Mouse (Mus musculus) layer of hippocampus, adult 9-10 months (tissue): ENCODE measurements at regions not wholly inside any gene's neighbourhood (a gene's known extent, or its start where the extent isn't known, plus 50 kb on each side); places are given as distances from the start of the nearest gene placed in this dataset.

Experiments used
- DNase-seq: peaks from one replicate; pipeline ENCODE4 v3.0.0; 2022; ENCODE audit warnings: low spot score

- DNase-seq: no peak
These were observed 183.6 kb upstream of the Marcks start for GRCm38 (mm10) chr10:37322310-37322709.

GRCm38 (mm10) chr10:37321171-37321570, 182.5 kb upstream of the Marcks start:
- no peak for DNase-seq

- DNase-seq: no peak
These were observed 181.2 kb upstream of the Marcks start for GRCm38 (mm10) chr10:37319746-37320430.

GRCm38 (mm10) chr10:37316701-37317100, 178.0 kb upstream of the Marcks start:
- DNase-seq: no peak

DNA sequence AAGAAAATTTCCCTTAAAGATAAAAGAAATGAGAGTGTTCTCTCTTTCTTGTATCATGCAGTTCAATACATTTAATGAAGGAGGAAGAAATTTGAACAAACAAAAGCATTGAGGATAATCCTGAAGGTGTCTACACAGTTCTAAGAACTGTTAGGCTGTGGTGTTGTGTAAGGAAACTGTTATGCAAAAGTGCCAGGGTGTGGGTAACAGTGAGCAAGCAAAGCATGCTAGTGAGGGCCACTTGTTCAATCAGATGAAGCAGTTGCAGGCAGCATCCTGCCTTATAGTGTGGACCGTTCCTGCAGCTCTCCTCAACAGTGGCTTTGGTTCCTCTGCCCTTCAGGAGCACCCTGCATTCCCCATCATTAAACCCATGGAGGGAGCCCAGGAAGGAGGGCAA, 177.1 kb upstream of the Marcks start:
- no peak for DNase-seq

DNA sequence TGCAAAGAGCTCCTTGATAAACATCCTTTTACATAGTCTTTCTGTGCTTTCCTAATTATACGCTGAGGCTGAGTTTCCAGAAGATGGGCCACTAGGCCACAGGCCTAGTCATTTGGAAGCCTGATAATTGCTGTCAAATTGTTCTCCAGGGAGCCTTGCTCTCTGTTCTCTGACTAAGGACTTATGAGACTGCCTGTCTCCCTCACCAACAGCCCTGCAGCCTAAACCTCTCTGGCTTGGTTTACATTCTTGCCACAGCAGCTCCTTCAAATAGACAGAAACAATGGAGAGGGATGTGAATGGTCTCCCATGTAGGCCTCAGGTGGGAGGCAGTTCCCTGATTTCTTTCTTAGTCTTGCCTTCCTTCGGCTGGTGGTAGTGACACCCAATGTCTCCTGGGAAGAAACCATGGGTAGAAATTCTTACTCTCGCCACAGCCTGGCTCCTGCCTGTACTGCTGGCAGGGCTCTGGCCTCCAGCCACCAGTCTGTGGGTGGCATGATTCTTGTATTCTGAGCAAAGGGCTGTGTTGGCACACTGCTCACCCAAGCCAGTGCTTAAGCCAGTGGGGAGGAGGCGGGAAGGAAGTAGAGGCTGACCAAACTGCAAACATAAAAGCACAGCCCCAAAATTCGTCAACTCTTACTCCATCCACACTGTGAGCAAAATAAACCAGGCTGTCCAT, 176.2 kb upstream of the Marcks start:
- DNase-seq: peak; percentile 24

- DNase-seq: no peak
These were observed 174.7 kb upstream of the Marcks start for GRCm38 (mm10) chr10:37313461-37313860.

DNA sequence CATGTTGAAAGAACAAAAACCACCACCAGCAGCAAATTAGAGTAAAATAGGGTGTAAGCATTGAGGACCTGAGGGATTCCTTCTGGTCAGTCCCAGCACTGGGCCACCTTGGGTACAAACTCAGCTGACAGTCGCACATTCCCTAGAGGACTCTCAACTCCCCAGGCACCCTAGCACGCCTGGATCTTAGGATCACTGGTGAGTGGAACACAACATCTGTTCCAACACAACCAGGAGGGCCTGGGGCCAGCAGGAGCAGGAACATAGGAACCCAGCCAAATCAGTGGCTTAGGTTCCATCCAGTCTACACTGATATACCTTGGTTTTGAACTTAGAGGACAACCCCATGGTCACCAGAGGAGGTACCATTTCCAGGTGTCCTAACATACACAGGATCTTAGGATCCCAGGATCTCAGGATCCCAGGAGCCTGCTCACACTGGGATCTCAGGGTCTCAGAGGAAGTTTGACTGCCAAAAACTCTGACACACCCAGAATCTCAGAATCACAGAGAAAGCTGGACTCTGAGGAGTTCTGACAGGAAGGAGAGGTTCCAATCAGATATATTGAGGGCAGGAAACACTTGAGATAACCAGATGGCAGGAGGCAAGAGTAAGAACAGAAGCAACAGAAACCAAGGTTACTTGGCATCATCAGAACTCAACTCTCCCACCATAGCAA, 171.7 kb upstream of the Marcks start:
- DNase-seq: no peak

GRCm38 (mm10) chr10:37304656-37305055, 165.9 kb upstream of the Marcks start:
- DNase-seq: no peak

- DNase-seq: no peak
These were observed 161.6 kb upstream of the Marcks start for GRCm38 (mm10) chr10:37300181-37300889.

DNA sequence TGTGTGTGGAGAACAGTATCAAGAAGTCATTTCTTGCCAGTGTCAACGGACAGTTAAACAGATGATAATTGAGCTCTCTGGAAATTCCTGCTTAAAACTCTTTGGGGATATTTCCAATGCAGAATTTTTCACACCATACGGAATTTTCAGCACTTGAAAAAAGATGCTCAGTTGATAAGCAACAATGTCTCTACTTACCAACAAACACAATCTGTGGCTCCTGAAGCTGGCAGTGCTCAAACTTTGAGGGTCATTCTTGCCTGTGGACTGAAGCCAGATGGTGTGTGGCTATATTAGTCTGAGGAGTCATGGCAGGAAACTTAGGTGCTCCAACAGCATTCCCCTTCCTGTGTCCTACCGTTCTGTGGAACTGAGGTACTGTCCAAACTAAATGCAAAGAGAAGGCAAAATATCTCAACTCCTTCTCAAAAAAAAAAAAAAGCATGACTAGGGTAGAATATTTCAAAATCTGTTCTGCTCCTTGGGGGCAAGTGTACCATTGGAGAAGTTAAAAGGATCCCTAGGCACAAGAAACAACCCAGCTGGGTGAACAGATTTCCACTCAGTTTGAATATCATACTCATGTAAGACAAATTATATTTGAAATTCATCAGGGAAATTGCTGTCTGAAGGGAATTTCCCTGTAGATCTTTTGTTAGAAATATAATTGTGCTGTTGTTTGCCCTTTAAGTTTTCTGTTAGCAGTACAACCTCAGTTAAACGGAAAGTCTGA, 160.1 kb upstream of the Marcks start:
- DNase-seq: peak; percentile 15

DNA sequence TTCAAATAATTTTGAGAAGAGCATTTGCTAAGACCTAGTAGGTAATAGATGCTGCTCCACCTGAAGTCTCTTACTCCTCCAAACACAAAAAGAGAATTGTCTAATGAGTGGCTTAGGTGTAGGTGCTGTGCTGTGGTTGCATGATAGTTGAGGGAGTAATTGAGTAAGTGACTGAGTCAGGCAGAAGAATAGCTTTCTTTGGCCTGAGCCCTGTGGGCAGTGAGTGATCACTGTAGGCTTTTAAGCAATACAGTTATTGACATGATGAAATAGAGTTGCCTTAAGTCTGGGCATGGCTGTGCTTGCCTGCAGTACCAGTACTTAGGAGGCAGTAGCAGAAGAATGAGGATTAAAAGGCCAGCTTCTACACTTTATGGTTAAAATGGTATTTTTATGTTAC, 155.5 kb upstream of the Marcks start:
- DNase-seq: no peak

DNA sequence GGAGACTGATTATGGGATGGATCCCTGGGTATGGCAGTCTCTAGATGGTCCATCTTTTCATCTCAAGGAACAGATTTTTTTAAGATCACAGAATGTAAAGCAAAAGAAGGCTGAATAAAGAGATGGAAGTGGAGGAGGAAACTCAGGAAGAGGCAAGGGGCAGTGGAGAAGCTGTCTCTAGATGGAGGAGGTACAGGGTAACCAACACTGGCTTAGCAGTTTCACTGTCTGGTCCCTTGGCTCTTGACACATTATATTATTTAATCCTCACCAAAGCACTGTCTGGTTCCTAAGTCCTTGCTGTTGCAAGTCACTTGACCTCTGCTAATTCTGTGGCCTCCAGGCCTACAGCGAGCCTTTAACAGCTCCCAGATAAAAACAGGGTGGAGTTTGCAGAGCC, 154.6 kb upstream of the Marcks start:
- no peak for DNase-seq

DNA sequence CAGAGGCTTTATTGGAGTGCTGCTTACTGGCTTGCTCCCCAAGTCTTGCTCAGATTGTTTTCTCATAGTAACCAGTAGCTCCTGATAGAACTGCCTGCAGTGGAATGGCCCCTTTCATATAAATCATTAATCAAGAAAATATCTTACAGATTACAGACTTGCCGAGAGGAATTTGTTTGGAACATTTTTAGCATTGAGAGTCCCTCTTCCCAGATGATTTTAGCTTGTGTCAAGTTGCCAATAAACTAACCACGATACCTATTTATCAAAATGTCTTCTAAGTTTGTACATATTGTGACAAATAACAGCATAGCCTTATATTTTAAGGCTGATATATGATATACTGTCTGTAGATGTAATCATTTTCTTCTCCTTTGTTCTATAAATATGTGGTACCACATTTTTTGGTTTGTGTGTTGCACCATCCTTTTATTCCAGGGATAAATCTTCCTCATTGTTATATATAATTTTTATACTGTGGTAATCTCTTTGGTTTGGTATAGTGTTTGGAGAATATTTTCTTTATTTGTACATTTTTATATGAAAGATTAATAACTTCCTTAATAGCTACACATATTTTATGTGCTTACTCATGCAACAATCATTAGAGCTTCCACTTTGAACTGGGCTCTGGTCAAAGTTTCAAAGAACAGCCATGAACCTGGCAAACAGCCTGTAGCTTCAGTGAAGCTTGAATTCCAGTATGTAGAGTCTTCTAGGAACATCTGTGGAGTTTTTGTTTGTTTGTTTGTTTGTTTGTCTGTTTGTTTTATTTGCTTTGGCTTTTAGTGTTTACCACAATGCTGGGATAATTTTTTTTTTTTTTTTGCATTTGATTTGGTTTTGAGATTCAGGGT, 153.1 kb upstream of the Marcks start:
- no peak for DNase-seq

DNA sequence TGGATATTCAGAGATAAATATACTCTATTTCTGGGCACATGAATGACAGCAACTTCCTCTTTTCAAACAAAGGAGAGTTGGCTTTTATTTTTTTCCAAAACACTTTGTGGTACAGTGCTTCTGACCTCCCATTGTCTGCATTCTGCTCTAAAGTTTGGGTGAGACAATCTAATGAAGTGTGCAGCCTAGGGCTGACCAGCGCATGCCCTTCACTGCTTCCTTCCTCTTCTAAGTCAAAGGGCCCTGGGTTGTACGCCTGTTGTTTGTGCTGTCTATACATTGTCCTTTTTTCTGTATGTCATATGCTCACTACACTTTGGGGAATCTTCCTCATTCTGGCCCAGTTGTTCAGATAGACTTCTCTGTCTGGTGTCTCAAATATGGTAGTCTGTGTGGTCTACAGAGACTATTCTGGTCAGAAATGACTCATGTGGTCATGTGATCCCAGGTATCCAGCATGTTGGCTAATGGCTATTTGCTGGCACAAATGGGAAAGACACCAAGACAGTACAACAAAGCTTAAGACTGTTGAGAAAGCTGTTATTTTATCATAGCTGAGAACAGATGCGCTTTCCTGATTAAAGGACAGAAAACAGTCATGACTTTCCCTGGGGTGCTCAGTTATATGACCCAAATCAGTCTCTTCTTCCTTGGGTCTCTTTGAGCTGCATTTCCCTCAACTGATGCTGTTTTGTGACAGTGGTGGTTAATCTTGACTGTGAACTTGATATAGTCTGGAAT, 151.4 kb upstream of the Marcks start:
- no peak for DNase-seq

DNA sequence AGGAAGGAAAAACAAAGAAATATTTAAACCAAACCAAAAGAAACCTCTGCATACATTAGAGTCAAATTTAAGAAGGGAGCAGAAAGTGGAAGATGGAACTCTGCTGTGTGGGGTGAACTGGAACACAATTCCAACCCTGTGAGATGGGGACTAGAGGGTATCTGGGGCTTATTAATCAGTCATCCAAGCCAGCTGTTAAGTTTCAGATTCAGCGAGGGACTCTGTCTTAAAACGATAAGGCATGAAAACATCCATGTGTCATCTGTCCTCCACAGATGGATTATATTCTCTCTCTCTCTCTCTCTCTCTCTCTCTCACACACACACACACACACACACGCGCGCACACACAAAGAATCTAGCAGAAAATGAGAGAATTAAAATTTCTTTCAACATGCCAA, 147.6 kb upstream of the Marcks start:
- no peak for DNase-seq

DNA sequence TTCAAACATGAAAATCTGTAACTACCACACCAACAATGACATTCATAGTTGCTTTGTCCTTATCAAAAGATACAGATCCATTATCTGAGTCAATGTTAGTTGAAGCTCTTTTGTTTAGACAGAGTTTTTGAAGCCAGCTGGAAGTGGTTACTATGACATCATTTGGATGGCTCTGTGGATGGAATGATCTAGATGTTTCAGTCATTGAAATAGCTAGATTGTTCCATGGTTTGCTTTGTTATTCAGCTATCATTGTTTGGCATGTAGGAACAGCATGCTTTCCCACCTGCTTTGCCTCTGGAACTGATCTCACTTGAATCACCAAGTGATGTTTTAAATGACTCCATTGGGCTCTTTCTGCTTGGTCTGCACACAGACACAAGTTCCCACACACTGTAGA, 144.2 kb upstream of the Marcks start:
- DNase-seq: no peak

DNA sequence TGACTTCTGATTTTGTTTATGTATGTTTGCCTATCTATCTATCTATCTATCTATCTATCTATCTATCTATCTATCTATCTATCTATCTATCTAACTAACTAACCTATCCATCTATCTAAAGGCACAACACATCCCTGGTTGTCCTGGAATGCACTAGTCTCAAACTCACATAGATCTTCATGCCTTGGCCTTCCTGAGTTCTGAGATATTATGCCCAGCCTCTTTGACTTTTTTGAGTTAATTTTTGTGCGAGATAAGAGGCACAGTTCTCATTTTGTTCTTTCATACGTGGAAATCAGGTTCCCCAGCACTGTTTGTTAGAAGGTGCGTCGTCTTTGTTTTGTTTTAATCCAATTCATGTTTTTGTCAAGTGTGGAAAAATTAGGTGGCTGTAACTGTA, 142.1 kb upstream of the Marcks start:
- DNase-seq: no peak

GRCm38 (mm10) chr10:37280150-37280820, 141.6 kb upstream of the Marcks start:
- DNase-seq: no peak

DNA sequence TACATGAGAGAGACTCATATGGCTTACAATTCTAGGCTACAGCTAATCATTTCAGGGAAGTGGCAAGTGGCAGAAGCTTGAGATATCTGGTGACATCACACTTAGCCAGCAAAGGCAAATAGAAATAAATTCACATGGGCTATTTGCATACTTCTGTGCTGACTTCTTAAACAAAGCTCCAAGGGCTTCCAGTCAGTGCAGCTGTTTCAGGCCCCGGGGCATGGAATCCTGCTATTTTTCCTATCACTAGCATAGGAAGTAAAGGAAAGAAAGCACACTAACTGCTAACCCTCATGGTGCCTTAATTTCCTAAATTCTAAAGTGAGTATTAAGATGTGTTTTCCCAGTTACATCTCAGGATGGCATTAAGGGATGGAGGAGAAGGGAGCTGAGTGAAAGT, 140.6 kb upstream of the Marcks start:
- DNase-seq: no peak
